Mouse (Mus musculus) midbrain, embryonic 16.5 days (tissue): ENCODE measurements at regions not wholly inside any gene's neighbourhood (a gene's known extent, or its start where the extent isn't known, plus 50 kb on each side); places are given as distances from the start of the nearest gene placed in this dataset.

ENCODE experiments used
- ATAC-seq: fragments of 200-750 bp; cut with Nextera tagmentation; 2 replicates; pipeline ENCODE4 v1.8.0; 2017; ENCODE audit warnings: moderate TSS enrichment
- H3K27ac ChIP-seq: fragments of 300-500 bp; sonication (generic); 2 replicates; pipeline ENCODE4 v1.5.1; 2014; ENCODE audit warnings: mild to moderate bottlenecking, low read length, mixed read lengths
- H3K27me3 ChIP-seq: fragments of 300-500 bp; sonication (generic); 2 replicates; pipeline ENCODE4 v1.6.1; 2014; ENCODE audit warnings: low read depth, low read length, mixed read lengths; ENCODE audit not compliant: control insufficient read depth, insufficient read depth
- H3K36me3 ChIP-seq: fragments of 300-500 bp; sonication (generic); 2 replicates; pipeline ENCODE4 v1.6.1; 2014; ENCODE audit warnings: mild to moderate bottlenecking, low read length, moderate library complexity, mixed read lengths; ENCODE audit not compliant: control insufficient read depth, insufficient read depth
- H3K4me1 ChIP-seq: fragments of 300-500 bp; sonication (generic); 2 replicates; pipeline ENCODE4 v1.6.1; 2014; ENCODE audit warnings: mild to moderate bottlenecking, low read length, mixed read lengths; ENCODE audit not compliant: control insufficient read depth, insufficient read depth
- H3K4me2 ChIP-seq: fragments of 300-500 bp; sonication (generic); 2 replicates; pipeline ENCODE4 v1.6.1; 2014; ENCODE audit warnings: mild to moderate bottlenecking, low read length, mixed read lengths
- H3K4me3 ChIP-seq: fragments of 300-500 bp; sonication (generic); 2 replicates; pipeline ENCODE4 v1.5.1; 2014; ENCODE audit warnings: low read depth, mild to moderate bottlenecking, low read length, moderate library complexity, mixed read lengths
- H3K9ac ChIP-seq: fragments of 300-500 bp; sonication (generic); 2 replicates; pipeline ENCODE4 v1.6.1; 2014; ENCODE audit warnings: low read depth, low read length, mixed read lengths
- H3K9me3 ChIP-seq: fragments of 300-500 bp; sonication (generic); replicated peaks from 2 replicates; pipeline ENCODE4 v1.6.1; 2014; ENCODE audit warnings: mild to moderate bottlenecking, low read length, mixed read lengths; ENCODE audit not compliant: control insufficient read depth, poor library complexity, severe bottlenecking
- WGBS: fragments of 180-500 bp; shearing (Covaris S2); extraction: QIAGEN DNeasy Blood & Tissue Kit; methylation state at CpG from one replicate; pipeline ENCODE4 v1.1.7; 2014; 5-methylcytosine and 5-hydroxymethylcytosine counted together

- Histone ChIP-seq H3K27ac (no peak overlapping the region), H3K36me3 (no peaks in the 10 kb centered on the region), H3K4me1 (no peaks in the 10 kb centered on the region), H3K27me3 (no peaks in the 10 kb centered on the region), H3K4me3 (no peak overlapping the region), H3K9me3 (no peaks in the 10 kb centered on the region), H3K4me2 (no peak overlapping the region), H3K9ac (no peak overlapping the region)
- WGBS, result 83% methylated on average over 2 of the region's 2 CpGs
- ATAC-seq, result no peak
Measured at GRCm38 (mm10) chr3:60758568-60758967, 244.0 kb upstream of the P2ry1 start.

GRCm38 (mm10) chr3:60759046-60759445 is 243.5 kb upstream of the P2ry1 start:
- Histone ChIP-seq H3K27me3 (no peaks in the 10 kb centered on the region), H3K36me3 (no peaks in the 10 kb centered on the region), H3K9me3 (no peaks in the 10 kb centered on the region), H3K27ac (no peak overlapping the region), H3K4me1 (no peaks in the 10 kb centered on the region), H3K4me3 (no peak overlapping the region), H3K9ac (no peak overlapping the region), H3K4me2 (no peak overlapping the region)
- no peak for ATAC-seq

GRCm38 (mm10) chr3:60762874-60763273 is 239.7 kb upstream of the P2ry1 start:
- H3K27me3 ChIP-seq, result no peaks in the 10 kb centered on the region

GRCm38 (mm10) chr3:60765079-60765478 is 237.5 kb upstream of the P2ry1 start:
- no peak for ATAC-seq
- Histone ChIP-seq H3K4me3 (no peak overlapping the region), H3K9me3 (no peaks in the 10 kb centered on the region), H3K36me3 (no peaks in the 10 kb centered on the region), H3K27me3 (no peaks in the 10 kb centered on the region), H3K9ac (no peak overlapping the region), H3K4me1 (no peaks in the 10 kb centered on the region), H3K4me2 (no peak overlapping the region), H3K27ac (no peak overlapping the region)
- WGBS, result 41% methylated on average over 4 of the region's 4 CpGs

More at GRCm38 (mm10) chr3:60762874-60763273, 239.7 kb upstream of the P2ry1 start:
- no peak for ATAC-seq
- Histone ChIP-seq H3K36me3 (no peaks in the 10 kb centered on the region), H3K9ac (no peak overlapping the region), H3K4me2 (no peak overlapping the region), H3K4me3 (no peak overlapping the region), H3K27ac (no peak overlapping the region), H3K4me1 (no peaks in the 10 kb centered on the region), H3K9me3 (no peaks in the 10 kb centered on the region)
- 69% methylated on average over 4 of the region's 4 CpGs for WGBS

GRCm38 (mm10) chr3:60768996-60769395 is 233.6 kb upstream of the P2ry1 start:
- H3K36me3 ChIP-seq, result no peaks in the 10 kb centered on the region
- no peak overlapping the region for H3K4me2 ChIP-seq
- no peak overlapping the region for H3K27ac ChIP-seq
- H3K9me3 ChIP-seq, result no peaks in the 10 kb centered on the region
- no peaks in the 10 kb centered on the region for H3K4me1 ChIP-seq
- no peak for ATAC-seq
- no peaks in the 10 kb centered on the region for H3K27me3 ChIP-seq
- H3K9ac ChIP-seq, result no peak overlapping the region
- H3K4me3 ChIP-seq, result no peak overlapping the region

GRCm38 (mm10) chr3:60771866-60772265 is 230.7 kb upstream of the P2ry1 start:
- H3K9ac ChIP-seq, result no peak overlapping the region

GRCm38 (mm10) chr3:60773383-60773782 is 229.2 kb upstream of the P2ry1 start:
- 85% methylated on average over 3 of the region's 3 CpGs for WGBS
- Histone ChIP-seq H3K9me3 (no peaks in the 10 kb centered on the region), H3K9ac (no peak overlapping the region), H3K27ac (no peak overlapping the region), H3K4me1 (no peaks in the 10 kb centered on the region), H3K4me2 (no peak overlapping the region), H3K27me3 (no peaks in the 10 kb centered on the region), H3K4me3 (no peak overlapping the region), H3K36me3 (no peaks in the 10 kb centered on the region)
- no peak for ATAC-seq

More at GRCm38 (mm10) chr3:60771866-60772265, 230.7 kb upstream of the P2ry1 start:
- no peaks in the 10 kb centered on the region for H3K9me3 ChIP-seq
- no peak overlapping the region for H3K4me3 ChIP-seq
- 88% methylated on average over 4 of the region's 4 CpGs for WGBS
- no peaks in the 10 kb centered on the region for H3K27me3 ChIP-seq
- H3K36me3 ChIP-seq, result no peaks in the 10 kb centered on the region
- no peak overlapping the region for H3K4me2 ChIP-seq
- no peak for ATAC-seq
- H3K27ac ChIP-seq, result no peak overlapping the region
- no peaks in the 10 kb centered on the region for H3K4me1 ChIP-seq

GRCm38 (mm10) chr3:60785137-60785875 is 217.3 kb upstream of the P2ry1 start:
- 76% methylated on average over 9 of the region's 9 CpGs for WGBS
- Histone ChIP-seq H3K9me3 (no peaks in the 10 kb centered on the region), H3K27ac (no peak overlapping the region), H3K4me2 (no peak overlapping the region), H3K4me3 (no peak overlapping the region), H3K27me3 (no peaks in the 10 kb centered on the region), H3K36me3 (no peaks in the 10 kb centered on the region), H3K4me1 (no peaks in the 10 kb centered on the region), H3K9ac (no peak overlapping the region)
- no peak for ATAC-seq

GRCm38 (mm10) chr3:60787989-60788388 is 214.6 kb upstream of the P2ry1 start:
- Histone ChIP-seq H3K4me2 (no peak overlapping the region), H3K4me1 (no peaks in the 10 kb centered on the region), H3K9me3 (no peaks in the 10 kb centered on the region), H3K4me3 (no peak overlapping the region), H3K36me3 (no peaks in the 10 kb centered on the region), H3K9ac (no peak overlapping the region), H3K27ac (no peak overlapping the region), H3K27me3 (no peaks in the 10 kb centered on the region)
- WGBS, result 74% methylated on average over 8 of the region's 8 CpGs
- no peak for ATAC-seq
